Mouse (Mus musculus): ENCODE data around the gene Ccl1.

The Ccl1 gene

DNA sequence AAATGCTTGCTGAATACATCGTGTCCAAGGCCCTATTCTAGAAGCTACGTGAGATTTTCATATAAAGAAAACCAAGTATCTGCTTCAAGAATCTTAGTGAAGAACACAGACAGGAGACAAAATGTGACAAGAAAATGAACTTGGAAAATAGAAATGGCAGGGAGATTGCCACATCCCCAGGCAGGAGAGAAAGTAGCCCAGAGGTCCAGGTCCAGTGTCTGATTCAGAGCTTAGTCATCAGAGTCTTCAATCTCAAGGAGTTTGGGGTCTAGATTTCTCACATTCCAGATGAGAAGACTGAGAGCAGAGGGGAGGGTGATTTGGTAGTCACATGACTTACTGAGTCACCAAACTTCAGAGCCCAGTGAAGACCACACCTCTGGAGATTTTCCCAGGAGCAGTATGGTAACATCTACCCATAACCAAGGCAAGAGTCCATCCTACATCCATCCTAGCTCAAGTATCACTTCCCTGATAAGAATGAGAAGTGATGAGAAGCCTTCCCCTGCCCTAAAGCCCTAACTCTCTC, 98.5 kb downstream of the Ccl1 start:
- no peak for DNase-seq (ENCODE audit: extremely low spot score, low spot score)

DNA sequence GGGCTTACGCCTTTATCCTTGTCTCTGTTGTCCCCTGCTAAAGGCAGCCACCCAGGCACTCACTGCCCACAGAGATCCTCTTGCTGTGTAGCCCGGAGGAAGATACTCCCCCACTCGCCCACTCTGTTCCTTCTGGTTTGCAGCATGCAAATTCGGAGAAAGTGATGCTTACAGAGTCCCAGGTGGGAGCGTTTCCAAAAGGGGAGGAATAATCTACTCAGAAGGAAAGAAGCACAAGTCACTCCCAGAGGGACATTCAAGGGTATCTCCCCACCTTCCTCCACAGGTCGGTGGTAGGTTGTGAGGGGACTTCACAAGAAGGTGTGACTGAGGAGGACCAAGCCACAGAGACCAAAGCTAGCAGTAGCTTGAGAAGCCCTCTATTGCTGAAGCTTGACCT, 100.3 kb downstream of the Ccl1 start:
- no peak for DNase-seq (ENCODE audit: extremely low spot score, low spot score)

- no peak for DNase-seq (ENCODE audit: extremely low spot score, low spot score)
These were observed 101.8 kb downstream of the Ccl1 start for GRCm38 (mm10) chr11:82203706-82204105.

GRCm38 (mm10) chr11:82197774-82198173, 107.7 kb downstream of the Ccl1 start:
- DNase-seq (ENCODE audit: extremely low spot score, low spot score): no peak

DNA sequence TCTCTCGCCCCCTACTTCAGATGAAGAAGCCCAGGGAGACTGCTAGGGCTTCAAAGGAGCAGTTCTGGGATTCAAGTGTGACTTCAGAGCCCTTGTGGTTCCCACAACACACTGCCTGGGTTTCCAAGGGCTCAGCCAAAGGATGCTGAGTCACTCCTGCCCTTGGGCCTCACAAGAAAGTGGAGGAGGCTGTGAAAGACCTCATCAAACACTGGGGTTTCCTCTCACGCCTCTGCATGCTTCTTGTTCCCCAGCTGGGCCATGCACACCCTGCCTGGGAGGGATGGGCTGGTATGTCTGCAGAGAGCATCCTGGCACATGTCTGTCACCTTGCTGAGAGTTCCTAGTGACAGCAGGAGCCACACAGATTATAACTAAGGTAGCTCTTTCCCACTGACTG, 110.5 kb downstream of the Ccl1 start:
- DNase-seq (ENCODE audit: extremely low spot score, low spot score): no peak

DNA sequence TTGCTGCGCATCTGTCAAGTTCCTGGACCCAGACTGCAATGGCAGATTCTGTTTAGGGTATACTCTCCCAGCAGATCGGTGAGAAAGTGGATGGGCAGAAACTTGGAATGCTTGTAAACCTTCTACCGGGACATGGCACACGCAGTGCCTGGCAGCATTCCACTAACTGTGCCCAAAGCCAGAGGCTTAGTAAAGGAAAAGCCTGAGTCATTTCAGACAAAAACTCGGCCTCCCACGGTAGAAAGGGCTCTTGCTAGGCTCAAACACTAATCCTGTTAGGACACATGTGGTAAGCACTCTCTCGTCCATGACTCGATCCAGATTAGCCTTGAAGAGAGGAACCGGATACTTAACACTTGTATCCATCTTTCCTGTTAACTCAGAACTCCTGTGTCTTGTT, 111.7 kb downstream of the Ccl1 start:
- DNase-seq (ENCODE audit: extremely low spot score, low spot score): no peak

DNA sequence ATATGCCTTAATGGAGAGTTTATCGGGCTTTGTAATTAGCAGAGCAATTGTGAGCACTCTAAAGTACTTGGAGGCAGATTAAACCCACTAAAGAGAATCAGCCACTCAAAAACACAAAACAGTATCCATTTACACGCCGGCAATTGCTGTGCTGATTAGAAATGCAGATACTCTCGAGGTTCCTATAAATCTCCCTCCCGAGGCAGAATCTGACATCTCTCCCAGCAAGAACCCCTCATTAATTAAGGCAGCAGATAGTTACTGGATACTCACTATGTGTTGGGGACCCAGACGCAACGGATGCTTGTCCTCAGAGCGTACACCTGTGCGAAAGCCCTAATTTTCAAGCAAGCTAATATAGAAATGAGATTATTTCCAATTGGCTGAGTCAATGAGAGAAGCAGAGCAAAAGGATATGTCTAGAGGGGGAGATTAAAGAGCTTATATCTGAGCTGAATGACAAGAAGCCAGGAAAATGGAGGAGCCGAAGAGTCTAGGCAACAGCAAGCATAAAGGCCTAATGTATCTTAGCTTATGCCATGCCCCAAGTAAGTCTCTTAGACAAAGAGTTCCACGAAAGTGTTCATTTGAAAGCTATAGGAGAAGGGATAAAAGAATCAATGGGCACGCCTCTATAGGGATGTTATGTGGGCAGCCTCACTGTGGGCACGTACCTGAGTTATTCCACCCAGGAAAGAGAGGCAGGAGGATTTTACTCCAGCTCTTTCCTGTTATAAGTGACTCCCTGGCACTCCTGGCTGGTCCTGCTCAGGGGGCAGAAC, 115.5 kb downstream of the Ccl1 start:
- no peak for DNase-seq (ENCODE audit: extremely low spot score, low spot score)

- DNase-seq (ENCODE audit: extremely low spot score, low spot score): no peak
These were observed 119.8 kb downstream of the Ccl1 start for GRCm38 (mm10) chr11:82185684-82186083.

DNA sequence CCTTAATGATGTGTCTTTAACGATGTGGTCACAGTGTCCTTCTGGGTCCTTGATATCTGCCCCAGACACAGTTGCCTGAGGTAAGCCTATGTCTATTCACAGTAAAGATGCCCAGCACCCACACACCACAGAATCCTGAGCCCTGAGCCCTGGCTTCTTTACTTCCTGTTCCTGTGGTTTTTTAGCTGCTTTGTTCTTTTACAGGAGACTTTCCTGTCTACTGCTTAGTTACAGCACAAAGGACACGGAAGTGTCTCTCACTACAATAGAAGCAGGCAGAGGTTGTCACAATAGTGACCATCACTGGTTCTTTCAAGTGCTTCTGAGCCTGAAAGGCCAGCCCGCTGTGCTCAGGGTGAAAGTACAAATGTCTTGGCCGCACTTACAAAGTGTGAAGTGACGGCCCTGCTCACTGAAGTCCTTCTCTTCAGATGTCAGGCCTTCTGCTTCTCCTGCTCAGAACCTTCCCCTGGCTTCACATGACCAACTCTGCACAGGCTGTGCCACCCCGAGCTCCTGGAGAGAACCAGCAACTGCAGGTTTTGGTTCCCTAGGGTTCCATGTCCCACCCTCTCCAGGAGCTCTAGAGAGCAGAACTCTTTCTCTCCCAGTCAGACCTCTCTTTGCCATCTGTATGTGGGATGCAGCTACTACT, 122.1 kb downstream of the Ccl1 start:
- no peak for DNase-seq (ENCODE audit: extremely low spot score, low spot score)

- no peak for DNase-seq (ENCODE audit: extremely low spot score, low spot score)
These were observed 123.1 kb downstream of the Ccl1 start for GRCm38 (mm10) chr11:82182401-82182800.

DNA sequence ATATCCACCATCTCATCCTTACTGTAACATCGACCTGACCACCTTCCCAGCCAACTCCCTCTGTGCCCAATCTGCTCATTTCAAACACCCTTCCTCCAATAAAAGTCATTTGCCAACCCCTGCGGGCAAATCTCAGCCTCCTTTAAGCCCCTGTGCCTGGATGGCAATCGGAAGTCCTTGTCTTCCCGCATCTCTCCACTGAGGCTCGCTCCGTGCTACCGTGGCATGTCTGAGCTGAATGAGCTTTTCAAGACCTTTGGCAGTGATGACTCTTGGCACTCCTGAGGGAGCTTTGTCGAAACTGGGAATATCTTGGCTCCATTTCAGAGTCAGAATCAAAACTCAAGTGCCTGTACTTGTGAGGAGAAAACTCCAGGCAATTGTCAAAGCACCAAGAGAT, 124.2 kb downstream of the Ccl1 start:
- DNase-seq (ENCODE audit: extremely low spot score, low spot score): no peak

DNA sequence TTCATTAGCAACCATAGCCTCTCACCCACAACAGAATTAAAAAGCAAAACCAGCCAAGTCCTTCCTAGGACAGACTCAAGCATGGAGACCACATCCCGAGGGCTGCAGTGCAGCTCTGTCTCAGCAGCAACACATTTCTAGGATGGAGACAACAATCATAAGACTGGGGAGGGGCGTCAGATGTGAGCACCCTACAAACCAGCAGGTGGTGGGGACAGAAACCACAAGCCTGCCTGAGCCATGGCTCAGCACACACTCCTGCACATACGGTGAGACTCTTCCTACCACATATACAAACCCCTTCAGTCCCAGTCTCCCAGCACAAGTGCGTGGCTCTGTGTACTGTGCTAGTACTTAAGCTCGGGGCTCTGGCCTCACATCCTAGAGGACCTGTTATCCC, 127.3 kb downstream of the Ccl1 start:
- no peak for DNase-seq (ENCODE audit: extremely low spot score, low spot score)

- DNase-seq (ENCODE audit: extremely low spot score, low spot score): peak; percentile 42
These were observed 127.8 kb downstream of the Ccl1 start for GRCm38 (mm10) chr11:82177711-82178110.

DNA sequence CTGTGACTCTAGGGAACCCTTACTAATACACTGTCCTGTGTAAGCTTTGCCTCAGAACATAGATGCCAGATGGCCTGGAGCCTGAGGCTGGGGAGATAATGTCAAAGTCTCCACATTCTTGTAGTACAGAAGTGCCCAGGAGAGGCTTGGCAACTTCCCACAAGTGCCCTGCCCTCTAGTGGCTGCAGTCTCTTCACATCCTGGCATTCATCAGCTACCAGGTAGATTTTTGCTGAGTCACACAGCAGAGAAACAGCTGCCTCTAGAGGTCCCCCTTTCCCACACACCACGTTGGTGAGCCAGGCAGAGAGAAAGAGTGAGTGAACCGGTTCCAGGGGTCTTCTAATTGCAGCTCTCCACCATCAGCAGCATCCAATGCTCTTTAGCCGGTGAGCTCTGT, 130.7 kb downstream of the Ccl1 start:
- peak; percentile 63 for DNase-seq (ENCODE audit: extremely low spot score, low spot score)

DNA sequence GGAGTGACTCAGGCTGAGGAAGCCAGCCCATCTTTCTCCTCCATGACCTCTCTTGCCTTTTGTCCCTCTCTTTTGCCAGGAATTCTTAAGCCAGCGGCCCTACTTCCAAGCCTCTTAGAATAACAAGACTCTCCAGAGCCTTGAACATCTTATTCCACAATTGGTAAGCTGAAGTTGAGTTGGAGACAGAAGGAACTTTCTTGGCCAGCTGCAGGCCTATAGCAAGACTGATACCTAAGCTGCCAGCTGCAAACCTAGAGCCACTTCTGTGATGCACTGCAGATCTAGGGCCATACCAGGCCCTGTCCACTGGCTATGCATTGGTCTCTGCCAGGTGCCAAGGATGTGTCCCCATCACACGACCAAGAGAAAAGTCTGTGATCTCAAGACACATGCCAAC, 132.0 kb downstream of the Ccl1 start:
- no peak for DNase-seq (ENCODE audit: extremely low spot score, low spot score)

- DNase-seq (ENCODE audit: extremely low spot score, low spot score): no peak
These were observed 134.0 kb downstream of the Ccl1 start for GRCm38 (mm10) chr11:82171316-82172071.

DNA sequence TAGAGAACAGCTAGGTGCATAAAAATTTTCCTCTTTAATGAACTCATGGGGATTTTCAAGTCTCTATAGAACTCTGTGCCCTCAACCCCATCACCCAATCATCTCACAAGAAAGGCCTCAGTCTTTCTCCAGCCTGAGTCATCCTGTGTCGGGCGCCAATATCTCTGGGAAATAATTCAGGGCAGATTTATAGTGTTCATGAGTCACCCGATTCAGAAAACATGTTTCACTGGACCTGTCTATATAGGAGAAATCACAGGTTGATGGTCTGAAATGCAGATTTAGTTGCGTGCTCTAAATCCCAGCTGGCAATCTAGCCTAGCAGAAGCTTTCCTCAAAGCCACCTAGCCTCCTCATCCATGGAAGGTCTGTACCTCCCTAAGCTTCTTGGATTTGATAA, 136.0 kb downstream of the Ccl1 start:
- DNase-seq (ENCODE audit: extremely low spot score, low spot score): no peak

DNA sequence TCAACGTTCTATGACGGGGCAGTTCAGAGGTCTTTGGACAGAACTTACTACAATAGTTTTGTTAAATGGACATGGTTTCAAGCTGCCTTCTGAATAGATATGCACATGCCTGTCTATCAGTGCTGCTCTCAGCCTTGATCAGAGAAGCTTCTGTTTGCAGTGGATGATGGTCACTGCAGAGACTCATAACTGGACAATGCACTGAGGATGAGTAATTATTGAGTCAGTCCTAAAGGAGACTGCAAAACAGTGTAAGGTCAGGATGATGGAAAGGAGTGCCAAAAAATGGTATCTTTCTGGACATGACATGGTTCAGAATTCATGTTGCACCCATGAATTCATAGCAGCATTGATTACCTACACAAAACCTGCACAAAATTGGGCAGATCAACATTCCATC, 137.2 kb downstream of the Ccl1 start:
- no peak for DNase-seq (ENCODE audit: extremely low spot score, low spot score)

GRCm38 (mm10) chr11:82163285-82163684, 142.2 kb downstream of the Ccl1 start:
- DNase-seq (ENCODE audit: extremely low spot score, low spot score): no peak

- DNase-seq (ENCODE audit: extremely low spot score, low spot score): no peak
These were observed 146.4 kb downstream of the Ccl1 start for GRCm38 (mm10) chr11:82159126-82159525.

DNA sequence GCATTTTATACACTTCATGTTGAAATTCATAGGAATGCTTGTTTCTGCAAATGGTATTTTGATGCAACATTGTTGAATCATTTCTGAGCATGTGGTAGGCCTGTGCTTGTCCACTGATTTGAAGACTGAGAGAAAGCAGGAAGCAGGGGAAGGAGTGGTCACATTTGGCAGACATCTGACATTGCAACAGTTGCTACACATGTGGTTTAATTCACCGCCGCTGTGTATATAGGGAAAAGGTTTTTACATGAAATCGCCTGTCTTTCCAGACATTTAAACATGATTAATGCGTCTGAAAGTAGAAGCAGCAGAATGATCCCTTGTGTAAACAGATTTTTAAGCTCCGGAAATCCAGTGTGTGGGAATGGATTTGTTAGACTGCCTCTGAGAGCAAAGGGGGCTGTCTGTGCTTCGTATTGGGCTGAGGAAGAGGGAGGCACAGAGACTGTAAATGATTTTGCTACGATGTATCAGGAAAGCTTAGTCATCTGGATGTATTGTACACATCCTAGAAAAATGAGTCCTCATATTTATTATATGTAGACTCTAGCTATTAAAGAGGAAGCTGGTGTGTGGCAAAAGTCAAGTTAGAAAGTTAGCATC, 165.9 kb downstream of the Ccl1 start:
- DNase-seq (ENCODE audit: extremely low spot score, low spot score): no peak

DNA sequence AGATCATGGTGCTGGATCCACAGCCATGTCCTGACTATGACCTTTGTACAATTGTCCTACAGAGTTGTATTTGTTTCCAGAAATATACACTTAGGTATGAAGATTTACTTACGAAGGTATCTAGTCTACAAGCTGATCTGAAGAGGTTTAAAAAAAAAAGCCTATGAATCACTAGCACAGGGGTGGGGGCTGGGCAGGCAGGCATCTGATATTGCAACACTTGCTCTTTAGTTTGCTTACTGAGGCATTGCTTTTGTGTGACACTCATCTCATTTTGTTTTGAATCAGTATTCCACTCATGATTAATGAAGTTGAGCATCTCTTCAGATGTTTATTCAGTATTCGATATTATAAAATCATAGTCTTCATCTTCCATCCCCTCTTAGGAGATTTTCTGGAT, 169.3 kb downstream of the Ccl1 start:
- DNase-seq (ENCODE audit: extremely low spot score, low spot score): no peak
